8 mouse cellular contexts compared by ENCODE assay signal in genomic region chr5:140333631-140334030, GRCm38 (mm10). TPM values are rescaled to one million over a fixed set of nuclear protein-coding genes. Genes with fewer than 3 reads are reported as not detected.
DNase-seq lines count a peak whose midpoint lies in the region; ATAC-seq and TF ChIP-seq lines count a peak whose summit lies in the region.

No protein-coding gene starts in this region.

- ATAC-seq in forebrain, embryonic 12.5 days (ENCODE audit: low FRiP score): no peak
- ATAC-seq in lung, postnatal 0 days: no peak

- H3K27me3 ChIP-seq in forebrain, embryonic 10.5 days (ENCODE audit: poor library complexity, severe bottlenecking): no peaks in the 10 kb centered on the region
- no peaks in the 10 kb centered on the region for H3K27me3 ChIP-seq in forebrain, embryonic 12.5 days
- no peaks in the 10 kb centered on the region for H3K27me3 ChIP-seq in lung, postnatal 0 days (replicated peaks; ENCODE audit: insufficient read depth, low read length)

- peaks cover 19% of the 10 kb centered on the region for H3K4me1 ChIP-seq in forebrain, embryonic 10.5 days
- H3K4me1 ChIP-seq in forebrain, embryonic 12.5 days: peaks cover 14% of the 10 kb centered on the region
- H3K4me1 ChIP-seq in lung, postnatal 0 days (ENCODE audit: insufficient read depth, low read depth, low read length): no peaks in the 10 kb centered on the region; the same call in 1 of the 2 replicates

- H3K36me3 ChIP-seq in forebrain, embryonic 10.5 days (replicated peaks): peaks cover 57% of the 10 kb centered on the region
- H3K36me3 ChIP-seq in forebrain, embryonic 12.5 days (replicated peaks): peaks cover 18% of the 10 kb centered on the region
- no peaks in the 10 kb centered on the region for H3K36me3 ChIP-seq in lung, postnatal 0 days (ENCODE audit: insufficient read depth, low read length)

- H3K9me3 ChIP-seq in forebrain, embryonic 10.5 days: peaks cover 3% of the 10 kb centered on the region; the same call in 1 of the 2 replicates
- no peaks in the 10 kb centered on the region for H3K9me3 ChIP-seq in forebrain, embryonic 12.5 days
- no peaks in the 10 kb centered on the region for H3K9me3 ChIP-seq in lung, postnatal 0 days (ENCODE audit: low read length)

- WGBS in forebrain, embryonic 10.5 days: 35% methylated on average over 2 of the region's 2 CpGs
- WGBS in forebrain, embryonic 12.5 days: 22% methylated on average over 2 of the region's 2 CpGs
- 28% methylated on average over 2 of the region's 2 CpGs for WGBS in lung, postnatal 0 days

- no peak overlapping the region for H3K4me3 ChIP-seq in forebrain, embryonic 10.5 days
- H3K4me3 ChIP-seq in forebrain, embryonic 12.5 days (replicated peaks): no peak overlapping the region
- no peak overlapping the region for H3K4me3 ChIP-seq in lung, postnatal 0 days (ENCODE audit: low read depth, low read length)

- no peak overlapping the region for H3K27ac ChIP-seq in forebrain, embryonic 10.5 days
- no peak overlapping the region for H3K27ac ChIP-seq in forebrain, embryonic 12.5 days
- no peak overlapping the region for H3K27ac ChIP-seq in lung, postnatal 0 days (ENCODE audit: low read length)

- no peak for TF ChIP-seq EP300 in lung, postnatal 0 days (IDR thresholded peaks at IDR 0.05)

- no peak overlapping the region for H3K9ac ChIP-seq in forebrain, embryonic 12.5 days
- H3K9ac ChIP-seq in lung, postnatal 0 days (replicated peaks; ENCODE audit: low read depth): no peak overlapping the region

- H3K4me2 ChIP-seq in forebrain, embryonic 12.5 days: no peak overlapping the region
- no peak overlapping the region for H3K4me2 ChIP-seq in lung, postnatal 0 days (replicated peaks; ENCODE audit: low read depth, low read length)

- peak; percentile 44 for TF ChIP-seq CTCF in lung, postnatal 0 days (IDR thresholded peaks at IDR 0.05)

- peak; percentile 26 for DNase-seq in forebrain, embryonic 10.5 days (ENCODE audit: extremely low spot score, low spot score)
- peak; percentile 33 for DNase-seq in lung, postnatal 0 days (ENCODE audit: low spot score)
- no peak for DNase-seq in lung, postnatal 25 days (ENCODE audit: low spot score)
- peak; percentile 60 for DNase-seq in embryo, embryonic 10.5 days (ENCODE audit: low spot score)
- peak; percentile 53 for DNase-seq in retina, postnatal 1 day
- no peak for DNase-seq in cerebellum, adult 9-10 months
- no peak for DNase-seq in testis, postnatal 10 days (ENCODE audit: low spot score)

RNA-seq across cellular contexts. Expression of gene Mrm2, which starts 1.9 kb away (rescaled TPM):
- polyA plus RNA-seq in forebrain, embryonic 10.5 days (2016; fragmentation: Nextera tagmentation; extraction: Ambion mirVana): 22.9 TPM in 2 replicates
- polyA plus RNA-seq in forebrain, embryonic 12.5 days (2016; fragmentation: Nextera tagmentation; extraction: Ambion mirVana): 18.5 and 19.6 TPM in 2 replicates
- 9.8 and 11.7 TPM in 2 replicates for polyA plus RNA-seq in lung, postnatal 0 days (2015; fragmentation: Nextera tagmentation; extraction: Ambion mirVana)

RNA-seq across cellular contexts. Expression of gene Nudt1, which starts 12.2 kb away (rescaled TPM):
- polyA plus RNA-seq in forebrain, embryonic 10.5 days (2016; fragmentation: Nextera tagmentation; extraction: Ambion mirVana): 57.4 TPM in 2 replicates
- 36.2 and 41.7 TPM in 2 replicates for polyA plus RNA-seq in forebrain, embryonic 12.5 days (2016; fragmentation: Nextera tagmentation; extraction: Ambion mirVana)
- 17.9 and 19.4 TPM in 2 replicates for polyA plus RNA-seq in lung, postnatal 0 days (2015; fragmentation: Nextera tagmentation; extraction: Ambion mirVana)

RNA-seq across cellular contexts. Expression of gene Mad1l1, which starts 12.3 kb away (rescaled TPM):
- 60.8 and 62.7 TPM in 2 replicates for polyA plus RNA-seq in forebrain, embryonic 10.5 days (2016; fragmentation: Nextera tagmentation; extraction: Ambion mirVana)
- 46.4 and 49.7 TPM in 2 replicates for polyA plus RNA-seq in forebrain, embryonic 12.5 days (2016; fragmentation: Nextera tagmentation; extraction: Ambion mirVana)
- polyA plus RNA-seq in lung, postnatal 0 days (2015; fragmentation: Nextera tagmentation; extraction: Ambion mirVana): 18.4 and 19.0 TPM in 2 replicates

RNA-seq across cellular contexts. Expression of gene Snx8, which starts 55.4 kb away (rescaled TPM):
- 27.3 and 28.9 TPM in 2 replicates for polyA plus RNA-seq in forebrain, embryonic 10.5 days (2016; fragmentation: Nextera tagmentation; extraction: Ambion mirVana)
- 19.2 and 20.7 TPM in 2 replicates for polyA plus RNA-seq in forebrain, embryonic 12.5 days (2016; fragmentation: Nextera tagmentation; extraction: Ambion mirVana)
- polyA plus RNA-seq in lung, postnatal 0 days (2015; fragmentation: Nextera tagmentation; extraction: Ambion mirVana): 16.7 and 17.1 TPM in 2 replicates

Comparison
In these comparisons a context has a peak if more than half of its experiments do, and no peak if none do; other contexts are left out.
1. DNase-seq: peak in forebrain, embryonic 10.5 days (single experiment), lung, postnatal 0 days (single experiment), embryo, embryonic 10.5 days (single experiment) and retina, postnatal 1 day (single experiment); none in lung, postnatal 25 days (single experiment), cerebellum, adult 9-10 months (single experiment) and testis, postnatal 10 days (single experiment).